Mouse (Mus musculus) spleen, adult 2 months (tissue): ENCODE measurements around the gene Trmt1.

Experiments
- CTCF ChIP-seq: fragments of 200-500 bp; IDR thresholded peaks from 2 replicates; pipeline ENCODE4 v1.5.1; 2011; ENCODE audit warnings: mild to moderate bottlenecking, inconsistent platforms; ENCODE audit not compliant: insufficient read depth, insufficient read length, insufficient replicate concordance; ENCODE audit errors: extremely low read depth
- POLR2A ChIP-seq: fragments of 200-500 bp; IDR thresholded peaks from 2 replicates; pipeline ENCODE4 v1.6.1; 2011; ENCODE audit warnings: low read depth, low read length, inconsistent platforms

- TF ChIP-seq CTCF, result no peak
- no peak for TF ChIP-seq POLR2A
Observed at GRCm38 (mm10) chr8:84658951-84659350, 27.2 kb upstream of the Trmt1 start.
